Mouse (Mus musculus): ENCODE data around the gene Npepps. TPM values are rescaled to one million over a fixed set of nuclear protein-coding genes. Genes with fewer than 3 reads are reported as not detected.

Npepps gene
- polyA plus RNA-seq, 1 experiment from 2014 or later: 41.9 TPM

DNA sequence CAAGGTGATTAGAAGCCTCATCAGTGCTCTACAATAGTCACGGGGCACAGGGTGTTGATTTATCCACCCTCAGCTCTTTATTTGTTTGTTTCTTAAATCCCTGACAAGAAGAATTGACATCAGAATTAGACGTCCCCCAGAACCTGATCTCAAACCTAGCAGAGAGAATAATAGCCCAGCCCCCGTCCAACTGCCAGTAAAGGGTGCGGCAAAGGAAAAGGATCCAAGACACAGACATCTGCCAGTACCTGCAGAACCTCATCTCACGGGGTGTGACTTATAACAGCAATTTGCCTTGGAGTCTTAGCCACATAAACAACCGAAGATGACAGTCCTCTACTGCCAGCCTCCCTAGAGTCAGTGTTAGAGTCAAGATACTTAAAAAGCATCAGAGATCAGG is 6.5 kb upstream of the Npepps start:
- Histone ChIP-seq H3K4me2 (replicated peaks; ENCODE audit: low read depth) (no peak overlapping the region), H3K9me3 (ENCODE audit: control insufficient read depth) (no peaks in the 10 kb centered on the region), H3K27me3 (replicated peaks; ENCODE audit: control insufficient read depth, insufficient read depth, low read length) (no peaks in the 10 kb centered on the region), H3K27ac (ENCODE audit: low read depth, low read length) (no peak overlapping the region), H3K4me3 (ENCODE audit: low read depth, low read length) (no peak overlapping the region), H3K36me3 (ENCODE audit: control insufficient read depth, insufficient read depth) (no peaks in the 10 kb centered on the region), H3K4me1 (replicated peaks; ENCODE audit: control insufficient read depth, insufficient read depth, low read length) (no peaks in the 10 kb centered on the region), H3K9ac (ENCODE audit: low read depth, low read length) (no peak overlapping the region)
- WGBS: 35% methylated on average over 6 of the region's 6 CpGs
- TF ChIP-seq CTCF (IDR thresholded peaks at IDR 0.05; ENCODE audit: low read depth): no peak
- ATAC-seq: no peak

DNA sequence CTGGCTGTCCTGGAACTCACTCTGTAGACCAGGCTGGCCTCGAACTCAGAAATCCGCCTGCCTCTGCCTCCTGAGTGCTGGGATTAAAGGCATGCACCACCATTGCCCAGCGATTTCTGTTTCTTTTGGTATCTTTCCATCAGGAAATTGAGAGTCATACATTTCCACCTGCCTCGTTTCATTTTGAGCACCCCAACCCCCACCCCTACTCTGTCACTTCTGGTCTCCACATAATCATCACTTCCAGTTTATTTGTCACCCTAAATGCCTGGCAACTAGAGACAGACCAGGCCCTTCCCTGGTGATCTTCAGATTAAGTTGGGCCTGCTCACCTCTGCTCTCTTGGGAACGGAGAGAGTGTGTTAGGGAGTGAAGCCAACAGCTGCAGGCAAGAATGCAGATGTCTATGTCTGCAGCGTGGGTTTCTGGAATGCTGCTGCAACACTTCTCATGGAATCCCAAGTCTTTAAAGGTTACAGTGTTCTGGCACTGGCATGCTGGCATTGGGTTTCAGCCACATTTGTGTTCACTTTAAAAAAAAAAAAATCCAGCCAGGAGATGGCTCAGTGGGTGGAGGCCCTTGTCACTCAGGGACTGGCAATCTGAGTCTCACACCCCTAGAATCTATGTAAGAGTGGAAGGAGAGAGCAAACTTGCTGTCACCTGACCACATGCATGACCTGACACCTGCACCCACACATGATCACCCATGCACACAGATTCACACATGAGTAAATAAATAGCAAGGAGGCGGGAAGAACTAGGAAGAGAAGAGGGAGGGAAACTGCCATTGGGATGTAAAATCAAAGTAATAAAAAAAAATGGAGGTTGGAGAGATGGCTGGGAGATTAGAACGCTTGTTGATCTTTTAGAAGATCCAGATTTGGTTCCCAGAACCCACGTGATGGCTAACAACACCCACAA is 5.7 kb upstream of the Npepps start:
- Histone ChIP-seq H3K27ac (ENCODE audit: low read depth, low read length) (no peak overlapping the region), H3K27me3 (replicated peaks; ENCODE audit: control insufficient read depth, insufficient read depth, low read length) (no peaks in the 10 kb centered on the region), H3K9me3 (ENCODE audit: control insufficient read depth) (no peaks in the 10 kb centered on the region), H3K9ac (ENCODE audit: low read depth, low read length) (no peak overlapping the region), H3K36me3 (ENCODE audit: control insufficient read depth, insufficient read depth) (no peaks in the 10 kb centered on the region), H3K4me2 (replicated peaks; ENCODE audit: low read depth) (no peak overlapping the region), H3K4me3 (ENCODE audit: low read depth, low read length) (no peak overlapping the region), H3K4me1 (replicated peaks; ENCODE audit: control insufficient read depth, insufficient read depth, low read length) (no peaks in the 10 kb centered on the region)
- ATAC-seq: no peak
- TF ChIP-seq CTCF (IDR thresholded peaks at IDR 0.05; ENCODE audit: low read depth): no peak
- WGBS: 74% methylated on average over 9 of the region's 9 CpGs

DNA sequence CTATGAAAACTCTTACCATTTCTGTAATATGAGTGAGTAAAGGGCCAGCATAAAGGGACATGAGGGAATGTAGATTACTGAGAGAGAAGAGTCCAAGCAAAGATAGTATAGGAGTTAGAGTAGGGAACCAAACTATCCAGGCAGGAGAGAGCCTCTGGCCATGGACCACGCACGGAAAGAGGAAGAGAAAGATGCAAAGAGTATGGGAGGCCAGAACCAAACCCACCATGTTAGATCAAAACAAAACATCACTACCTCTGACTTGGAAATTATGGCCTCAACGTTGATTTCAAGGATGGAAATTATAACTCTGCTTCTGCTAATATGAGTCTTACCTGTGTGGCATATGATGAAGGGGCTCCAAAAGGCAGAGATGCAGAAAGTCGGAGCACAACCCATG is 4.4 kb upstream of the Npepps start:
- TF ChIP-seq CTCF (IDR thresholded peaks at IDR 0.05; ENCODE audit: low read depth): no peak
- H3K4me2 ChIP-seq (replicated peaks; ENCODE audit: low read depth): no peak overlapping the region
- H3K4me3 ChIP-seq (ENCODE audit: low read depth, low read length): no peak overlapping the region
- no peak for ATAC-seq
- no peaks in the 10 kb centered on the region for H3K9me3 ChIP-seq (ENCODE audit: control insufficient read depth)
- no peaks in the 10 kb centered on the region for H3K4me1 ChIP-seq (replicated peaks; ENCODE audit: control insufficient read depth, insufficient read depth, low read length)
- 81% methylated on average over 4 of the region's 4 CpGs for WGBS
- no peaks in the 10 kb centered on the region for H3K36me3 ChIP-seq (ENCODE audit: control insufficient read depth, insufficient read depth)
- H3K27ac ChIP-seq (ENCODE audit: low read depth, low read length): no peak overlapping the region
- H3K9ac ChIP-seq (ENCODE audit: low read depth, low read length): no peak overlapping the region
- no peaks in the 10 kb centered on the region for H3K27me3 ChIP-seq (replicated peaks; ENCODE audit: control insufficient read depth, insufficient read depth, low read length)

DNA sequence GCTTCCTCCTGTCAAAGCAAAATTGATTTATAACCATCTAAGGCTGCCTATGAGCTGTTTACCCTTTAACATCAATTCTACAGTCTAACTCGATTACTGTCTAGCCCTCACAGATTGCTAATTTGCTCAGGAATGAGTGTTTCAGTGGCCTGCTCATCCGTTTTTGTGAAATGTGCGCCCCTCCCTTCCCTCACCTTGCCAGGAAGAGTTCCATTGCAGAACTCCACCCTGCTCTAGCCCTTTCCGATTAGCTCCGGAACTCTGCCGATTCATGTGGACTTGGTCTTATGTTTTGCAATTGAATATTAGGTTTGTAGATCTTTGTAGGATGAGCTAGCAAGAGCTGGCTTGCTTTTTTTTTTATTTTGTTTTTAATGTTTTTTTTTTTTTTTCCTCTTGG is 1.7 kb upstream of the Npepps start:
- 50% methylated on average over 6 of the region's 6 CpGs for WGBS
- H3K9ac ChIP-seq (ENCODE audit: low read depth, low read length): no peak overlapping the region
- H3K4me1 ChIP-seq (replicated peaks; ENCODE audit: control insufficient read depth, insufficient read depth, low read length): 0 out of 2 replicates have a peak, but pooled peaks cover 3% of the 10 kb centered on the region
- peak overlapping the region; percentile 62; the same call in 1 of the 2 replicates for H3K27ac ChIP-seq (ENCODE audit: low read depth, low read length)
- no peak overlapping the region for H3K4me2 ChIP-seq (replicated peaks; ENCODE audit: low read depth)
- no peaks in the 10 kb centered on the region for H3K9me3 ChIP-seq (ENCODE audit: control insufficient read depth)
- ATAC-seq: no peak
- TF ChIP-seq CTCF (IDR thresholded peaks at IDR 0.05; ENCODE audit: low read depth): no peak
- H3K27me3 ChIP-seq (replicated peaks; ENCODE audit: control insufficient read depth, insufficient read depth, low read length): no peaks in the 10 kb centered on the region
- H3K4me3 ChIP-seq (ENCODE audit: low read depth, low read length): no peak overlapping the region
- no peaks in the 10 kb centered on the region for H3K36me3 ChIP-seq (ENCODE audit: control insufficient read depth, insufficient read depth)

DNA sequence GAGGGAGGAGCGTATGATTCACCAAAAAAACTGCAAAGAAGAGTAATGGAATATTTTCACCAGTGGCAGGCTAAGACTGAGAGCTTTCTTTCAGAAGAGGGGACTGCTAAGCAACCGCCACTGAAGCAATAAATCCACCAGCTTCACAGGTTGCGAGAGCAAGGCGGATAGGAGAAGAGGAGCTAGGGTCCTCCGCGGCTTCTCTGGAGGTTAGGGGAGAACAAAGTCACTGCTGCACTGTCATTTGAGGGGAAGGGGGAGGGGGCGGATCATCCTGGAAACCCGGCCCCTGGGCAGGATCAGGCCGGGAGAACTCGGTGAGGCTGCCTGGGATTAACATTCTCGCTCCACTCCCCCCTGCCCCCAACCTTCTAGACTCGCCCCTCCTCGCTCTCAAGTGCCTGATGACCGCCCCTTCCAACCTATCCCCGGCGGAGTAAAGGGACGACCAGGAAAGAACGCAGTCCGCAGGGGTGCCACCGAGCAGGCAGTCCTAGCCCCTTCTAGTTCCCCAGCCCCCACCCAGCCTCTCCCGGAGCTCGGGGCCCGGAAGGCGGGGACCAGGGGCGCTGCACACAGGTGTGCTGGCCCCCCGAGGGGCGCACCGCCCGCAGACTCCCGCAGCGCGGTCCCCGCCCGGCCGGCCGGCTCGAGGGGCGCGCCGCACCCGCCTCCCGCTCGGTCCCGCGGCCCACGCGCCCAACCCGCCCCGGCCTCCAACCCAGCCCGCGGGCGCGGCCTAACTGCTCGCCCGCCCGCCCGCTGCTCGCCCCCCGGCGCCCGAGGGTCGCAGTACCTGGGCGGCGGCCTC is 828 bp downstream of the Npepps start:
- H3K27ac ChIP-seq (ENCODE audit: low read depth, low read length): peak overlapping the region; percentile 99
- no peaks in the 10 kb centered on the region for H3K9me3 ChIP-seq (ENCODE audit: control insufficient read depth)
- TF ChIP-seq CTCF (IDR thresholded peaks at IDR 0.05; ENCODE audit: low read depth): no peak
- H3K9ac ChIP-seq (ENCODE audit: low read depth, low read length): peak overlapping the region; percentile 91
- WGBS: under 1% methylated on average over 60 of the region's 64 CpGs
- ATAC-seq: peak; percentile 37
- H3K27me3 ChIP-seq (replicated peaks; ENCODE audit: control insufficient read depth, insufficient read depth, low read length): no peaks in the 10 kb centered on the region
- peak overlapping the region; percentile 78 for H3K4me2 ChIP-seq (replicated peaks; ENCODE audit: low read depth)
- H3K4me3 ChIP-seq (ENCODE audit: low read depth, low read length): peak overlapping the region; percentile 94
- H3K4me1 ChIP-seq (replicated peaks; ENCODE audit: control insufficient read depth, insufficient read depth, low read length): 0 out of 2 replicates have a peak, but pooled peaks cover 6% of the 10 kb centered on the region
- no peaks in the 10 kb centered on the region for H3K36me3 ChIP-seq (ENCODE audit: control insufficient read depth, insufficient read depth)

DNA sequence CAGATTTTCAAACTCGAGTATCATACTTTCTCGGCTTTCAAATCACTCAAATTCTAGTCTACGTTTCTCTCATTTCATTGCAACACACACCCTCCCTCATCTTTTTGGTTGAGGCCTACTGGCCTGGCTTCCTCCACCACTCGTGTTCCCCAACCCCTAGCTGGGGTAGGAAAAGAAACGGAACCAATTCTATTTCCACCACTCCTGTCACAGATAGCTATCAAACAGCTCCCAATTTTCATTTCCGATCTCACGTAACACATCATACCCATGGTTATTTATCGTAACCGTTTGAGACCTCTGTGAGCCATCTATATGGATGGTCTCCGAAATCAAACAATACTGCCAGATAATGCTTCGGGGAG is 1.4 kb downstream of the Npepps start:
- no peak for ATAC-seq
- Histone ChIP-seq H3K36me3 (ENCODE audit: control insufficient read depth, insufficient read depth) (no peaks in the 10 kb centered on the region), H3K27ac (ENCODE audit: low read depth, low read length) (peak overlapping the region; percentile 99; the same call in 1 of the 2 replicates), H3K9me3 (ENCODE audit: control insufficient read depth) (no peaks in the 10 kb centered on the region), H3K4me1 (replicated peaks; ENCODE audit: control insufficient read depth, insufficient read depth, low read length) (0 out of 2 replicates have a peak, but pooled peaks cover 6% of the 10 kb centered on the region), H3K4me3 (ENCODE audit: low read depth, low read length) (peak overlapping the region; percentile 94), H3K27me3 (replicated peaks; ENCODE audit: control insufficient read depth, insufficient read depth, low read length) (no peaks in the 10 kb centered on the region), H3K9ac (ENCODE audit: low read depth, low read length) (peak overlapping the region; percentile 91), H3K4me2 (replicated peaks; ENCODE audit: low read depth) (peak overlapping the region; percentile 78)
- TF ChIP-seq CTCF (IDR thresholded peaks at IDR 0.05; ENCODE audit: low read depth): no peak
- 7% methylated on average over 11 of the region's 11 CpGs for WGBS

All from intestine, postnatal 0 days (tissue).